Mouse (Mus musculus): ENCODE results near the gene Fam173b.

DNA sequence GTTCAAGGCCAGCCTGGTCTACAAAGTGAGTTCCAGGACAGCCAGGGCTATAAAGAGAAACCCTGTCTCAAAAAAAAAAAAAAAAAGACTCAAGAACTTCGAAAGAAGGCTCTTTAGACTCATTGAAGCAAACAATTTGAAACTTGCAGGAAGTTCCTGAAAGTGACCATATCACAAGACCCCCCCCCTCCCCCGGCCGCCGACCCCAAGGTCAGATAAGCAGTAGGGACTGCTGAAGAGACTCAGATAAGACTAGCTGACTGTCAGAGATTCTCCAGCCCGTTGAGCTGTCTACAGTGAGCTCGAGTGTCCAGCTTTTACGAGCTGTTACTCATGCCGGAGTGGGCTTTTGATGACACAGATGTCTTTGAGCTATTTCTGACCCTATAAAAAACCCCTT lies 38.8 kb upstream of the Fam173b start:
- TF ChIP-seq EP300 (IDR thresholded peaks at IDR 0.05; ENCODE audit: low read depth), result no peak
- TF ChIP-seq CTCF (IDR thresholded peaks at IDR 0.05; ENCODE audit: low read depth), result no peak
